Mouse (Mus musculus): ENCODE data around the gene Kcnq2. TPM values are rescaled to one million over a fixed set of nuclear protein-coding genes. Genes with fewer than 3 reads are reported as not detected.

Gene Kcnq2
- 2.1 and 2.6 TPM in 2 replicates for polyA plus RNA-seq (2014; fragmentation: Nextera tagmentation; extraction: Ambion mirVana)

DNA sequence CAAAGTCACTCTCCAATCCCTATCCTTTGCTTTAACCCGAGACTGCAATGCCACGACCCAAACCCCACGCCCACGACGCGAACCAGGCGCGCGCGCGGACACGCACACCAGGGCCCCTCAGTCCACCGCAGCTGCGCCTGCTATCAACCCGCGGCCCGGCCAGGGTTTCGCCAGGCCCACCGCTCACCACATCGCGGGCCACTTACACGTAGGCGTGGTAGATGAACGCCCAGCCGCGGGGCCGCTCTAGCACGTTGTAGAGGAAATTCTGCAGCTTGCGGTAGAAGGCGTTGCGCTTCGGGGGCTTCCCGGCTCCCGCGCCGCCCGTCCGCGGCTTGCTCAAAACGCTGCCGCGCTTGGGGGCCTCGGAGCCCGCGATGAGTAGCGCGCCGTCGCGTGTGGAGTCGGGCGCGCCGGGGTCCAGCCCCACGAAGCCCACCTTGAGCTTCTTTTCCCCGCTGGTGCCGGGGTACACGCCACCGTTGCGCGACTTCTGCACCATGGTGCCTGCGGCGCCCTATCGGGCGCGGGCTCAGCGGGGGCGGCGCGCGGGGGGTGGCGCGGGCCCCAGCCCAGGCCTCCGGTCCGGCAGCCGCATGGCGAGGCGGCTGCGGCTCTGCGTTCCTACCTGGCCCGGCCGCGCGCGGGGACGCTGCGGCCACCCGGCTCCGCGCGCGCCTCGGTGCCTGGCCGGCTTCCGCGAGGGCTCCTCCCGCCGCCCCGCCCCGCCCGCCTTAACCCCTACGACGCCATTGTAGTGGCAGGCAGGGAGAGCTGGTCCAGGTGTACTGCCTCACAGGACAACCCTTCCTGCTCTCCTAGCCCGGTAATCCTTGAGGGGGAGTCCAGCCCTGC lies at the start of gene Kcnq2:
Kcnq2 (minus strand) TSS at position 710 of the 855 bp plus-strand sequence.
- peaks cover 3% of the 10 kb centered on the region; the same call in 1 of the 2 replicates for H3K4me1 ChIP-seq (ENCODE audit: control insufficient read depth, insufficient read depth, low read length)
- peak within 1 kb of the TSS; percentile 75 for H3K4me2 ChIP-seq (ENCODE audit: low read depth, low read length)
- H3K27me3 ChIP-seq (replicated peaks; ENCODE audit: control insufficient read depth, insufficient read depth, low read length), result peaks cover 61% of the 10 kb centered on the region
- peak within 1 kb of the TSS; percentile 34; the same call in 1 of the 2 replicates for H3K9ac ChIP-seq (ENCODE audit: low read depth, low read length)
- no peak within 1 kb of the TSS for H3K27ac ChIP-seq (replicated peaks; ENCODE audit: low read depth, low read length)
- DNase-seq (ENCODE audit: low spot score), result no peak
- ATAC-seq (ENCODE audit: low read depth), result peak; percentile 55; the same call in 1 of the 2 replicates
- WGBS, result 1% methylated on average over 47 of the region's 104 CpGs
- no peaks in the 10 kb centered on the region for H3K9me3 ChIP-seq (ENCODE audit: control insufficient read depth, low read length)
- no peaks in the 10 kb centered on the region for H3K36me3 ChIP-seq (ENCODE audit: control insufficient read depth, insufficient read depth, low read length)
- H3K4me3 ChIP-seq (ENCODE audit: low read depth, low read length), result peak within 1 kb of the TSS; percentile 48

DNA sequence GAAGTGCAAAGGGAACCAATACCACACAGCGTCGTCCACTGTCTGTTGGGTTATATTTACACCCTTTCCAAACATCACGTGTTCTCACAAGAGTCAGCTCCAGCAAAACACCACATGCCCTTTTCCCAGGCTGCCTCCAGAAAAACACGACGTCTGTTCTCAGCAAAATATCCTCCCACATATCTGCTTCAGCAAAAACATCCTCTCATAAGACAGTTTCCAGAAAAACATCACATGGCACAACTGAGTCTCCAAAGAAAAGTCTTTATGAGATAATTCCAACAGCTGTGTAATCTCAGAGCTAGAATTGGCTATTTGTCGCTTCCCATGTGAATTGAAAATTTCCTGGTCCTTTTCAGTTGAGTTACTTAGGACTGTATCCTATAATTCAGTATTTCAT lies 45.8 kb upstream of the Kcnq2 start:
- H3K4me3 ChIP-seq (ENCODE audit: low read depth, low read length), result no peak overlapping the region
- H3K4me1 ChIP-seq (ENCODE audit: control insufficient read depth, insufficient read depth, low read length), result no peaks in the 10 kb centered on the region
- H3K9me3 ChIP-seq (ENCODE audit: control insufficient read depth, low read length), result no peaks in the 10 kb centered on the region
- H3K27ac ChIP-seq (replicated peaks; ENCODE audit: low read depth, low read length), result no peak overlapping the region
- ATAC-seq (ENCODE audit: low read depth), result no peak
- no peaks in the 10 kb centered on the region for H3K36me3 ChIP-seq (ENCODE audit: control insufficient read depth, insufficient read depth, low read length)
- H3K4me2 ChIP-seq (ENCODE audit: low read depth, low read length), result no peak overlapping the region
- H3K27me3 ChIP-seq (replicated peaks; ENCODE audit: control insufficient read depth, insufficient read depth, low read length), result no peaks in the 10 kb centered on the region
- DNase-seq (ENCODE audit: low spot score), result no peak
- H3K9ac ChIP-seq (ENCODE audit: low read depth, low read length), result no peak overlapping the region
- WGBS, result 76% methylated on average over 6 of the region's 6 CpGs

DNA sequence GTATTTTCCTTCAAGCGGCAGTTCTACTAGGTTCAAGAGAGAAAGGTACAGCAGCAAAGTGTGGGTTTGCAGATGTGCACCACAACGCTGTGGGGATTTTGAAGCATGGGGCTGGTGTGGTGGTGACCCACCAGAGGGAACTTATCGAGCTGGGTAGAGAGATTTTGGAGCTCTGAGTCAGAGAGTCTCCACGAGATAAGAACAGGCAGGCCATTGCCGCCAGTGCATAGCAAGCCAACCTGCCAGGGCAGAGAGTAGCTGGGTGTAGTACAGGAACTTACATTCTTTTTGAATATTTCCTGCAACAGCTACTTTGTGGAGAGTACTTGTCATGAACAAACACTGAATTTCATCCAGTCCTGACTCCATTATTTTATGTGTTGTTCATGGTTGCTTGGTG lies 43.4 kb upstream of the Kcnq2 start:
- DNase-seq (ENCODE audit: low spot score), result no peak
- 82% methylated on average over 5 of the region's 5 CpGs for WGBS
- H3K9ac ChIP-seq (ENCODE audit: low read depth, low read length), result no peak overlapping the region

DNA sequence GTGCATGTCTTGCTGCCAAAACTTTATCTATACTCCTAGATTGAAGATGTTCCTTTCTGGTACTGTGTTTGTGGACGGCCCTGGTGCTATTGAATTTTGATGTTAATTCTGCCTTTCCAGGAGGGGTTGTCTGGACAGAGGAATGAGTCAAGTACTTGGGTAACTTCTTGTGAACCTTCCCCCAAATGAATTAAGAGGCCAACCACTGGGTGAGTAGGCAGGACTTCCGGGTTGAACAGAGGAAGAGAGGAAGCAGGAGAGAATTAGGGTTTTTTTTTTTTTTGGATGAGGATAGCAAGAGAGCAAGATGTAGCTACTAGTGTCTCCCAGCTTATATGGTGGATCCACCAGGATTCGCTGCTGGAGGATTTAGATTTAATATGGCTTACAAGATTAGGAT lies 42.9 kb upstream of the Kcnq2 start:
- DNase-seq (ENCODE audit: low spot score), result no peak
- Histone ChIP-seq H3K4me1 (ENCODE audit: control insufficient read depth, insufficient read depth, low read length) (no peaks in the 10 kb centered on the region), H3K4me3 (ENCODE audit: low read depth, low read length) (no peak overlapping the region), H3K27ac (replicated peaks; ENCODE audit: low read depth, low read length) (no peak overlapping the region), H3K9ac (ENCODE audit: low read depth, low read length) (no peak overlapping the region), H3K27me3 (replicated peaks; ENCODE audit: control insufficient read depth, insufficient read depth, low read length) (no peaks in the 10 kb centered on the region), H3K36me3 (ENCODE audit: control insufficient read depth, insufficient read depth, low read length) (no peaks in the 10 kb centered on the region), H3K4me2 (ENCODE audit: low read depth, low read length) (no peak overlapping the region), H3K9me3 (ENCODE audit: control insufficient read depth, low read length) (no peaks in the 10 kb centered on the region)
- no peak for ATAC-seq (ENCODE audit: low read depth)
- WGBS, result 79% methylated on average over 3 of the region's 3 CpGs

More for the DNA sequence above, 43.4 kb upstream of the Kcnq2 start:
- Histone ChIP-seq H3K4me3 (ENCODE audit: low read depth, low read length) (no peak overlapping the region), H3K27ac (replicated peaks; ENCODE audit: low read depth, low read length) (no peak overlapping the region), H3K4me2 (ENCODE audit: low read depth, low read length) (no peak overlapping the region), H3K9me3 (ENCODE audit: control insufficient read depth, low read length) (no peaks in the 10 kb centered on the region), H3K27me3 (replicated peaks; ENCODE audit: control insufficient read depth, insufficient read depth, low read length) (no peaks in the 10 kb centered on the region), H3K36me3 (ENCODE audit: control insufficient read depth, insufficient read depth, low read length) (no peaks in the 10 kb centered on the region), H3K4me1 (ENCODE audit: control insufficient read depth, insufficient read depth, low read length) (no peaks in the 10 kb centered on the region)
- no peak for ATAC-seq (ENCODE audit: low read depth)

DNA sequence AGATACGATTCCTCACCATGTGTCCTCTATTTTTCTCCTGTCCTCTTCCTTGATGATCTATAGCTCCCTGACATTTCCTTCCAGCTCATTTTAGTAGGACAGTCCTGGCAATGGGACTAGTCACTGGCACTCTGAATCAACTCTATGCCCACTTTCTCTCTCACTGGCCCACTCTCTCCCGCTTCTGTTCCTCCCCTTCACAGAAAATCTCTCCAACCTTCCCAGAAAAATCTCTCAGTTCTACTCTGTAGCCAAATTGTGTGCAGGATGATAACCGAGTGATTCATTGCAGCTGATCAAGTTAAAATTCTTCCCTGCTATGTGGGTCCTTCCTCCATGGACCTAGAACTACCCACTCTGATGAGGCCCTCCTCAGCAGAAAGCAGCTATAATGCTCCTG lies 39.5 kb upstream of the Kcnq2 start:
- H3K27ac ChIP-seq (replicated peaks; ENCODE audit: low read depth, low read length), result no peak overlapping the region
- H3K4me1 ChIP-seq (ENCODE audit: control insufficient read depth, insufficient read depth, low read length), result no peaks in the 10 kb centered on the region
- DNase-seq (ENCODE audit: low spot score) (no peak), ATAC-seq (ENCODE audit: low read depth) (no peak)
- H3K27me3 ChIP-seq (replicated peaks; ENCODE audit: control insufficient read depth, insufficient read depth, low read length), result no peaks in the 10 kb centered on the region
- WGBS, result 83% methylated on average over 3 of the region's 3 CpGs
- H3K36me3 ChIP-seq (ENCODE audit: control insufficient read depth, insufficient read depth, low read length), result no peaks in the 10 kb centered on the region
- H3K9me3 ChIP-seq (ENCODE audit: control insufficient read depth, low read length), result no peaks in the 10 kb centered on the region
- H3K4me2 ChIP-seq (ENCODE audit: low read depth, low read length), result no peak overlapping the region
- H3K4me3 ChIP-seq (ENCODE audit: low read depth, low read length), result no peak overlapping the region
- H3K9ac ChIP-seq (ENCODE audit: low read depth, low read length), result no peak overlapping the region

DNA sequence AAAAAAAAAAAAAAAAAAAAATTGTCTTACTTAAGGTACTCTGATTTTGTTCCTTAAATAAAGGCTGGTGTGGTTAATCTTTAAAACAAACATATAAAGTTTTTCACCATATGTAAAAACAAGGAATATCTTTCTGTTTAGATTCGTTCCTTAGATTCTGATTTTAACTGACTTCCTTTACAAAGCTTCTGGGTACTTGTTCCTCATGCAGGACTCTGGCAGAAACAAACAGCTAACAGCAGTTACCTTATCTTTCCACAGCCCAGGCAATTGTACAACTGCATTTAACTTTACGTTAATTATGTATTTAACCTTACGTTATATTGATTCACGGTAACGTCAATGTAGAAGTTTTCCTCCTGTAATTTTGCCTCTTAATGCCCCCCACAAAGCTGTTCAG lies 31.4 kb upstream of the Kcnq2 start:
- 0 out of 2 replicates have a peak, but pooled peaks cover 7% of the 10 kb centered on the region for H3K27me3 ChIP-seq (replicated peaks; ENCODE audit: control insufficient read depth, insufficient read depth, low read length)
- H3K4me1 ChIP-seq (ENCODE audit: control insufficient read depth, insufficient read depth, low read length), result no peaks in the 10 kb centered on the region
- H3K4me3 ChIP-seq (ENCODE audit: low read depth, low read length), result no peak overlapping the region
- no peak for ATAC-seq (ENCODE audit: low read depth)
- WGBS, result 78% methylated on average over 5 of the region's 5 CpGs
- H3K9me3 ChIP-seq (ENCODE audit: control insufficient read depth, low read length), result no peaks in the 10 kb centered on the region
- no peak overlapping the region for H3K4me2 ChIP-seq (ENCODE audit: low read depth, low read length)
- H3K36me3 ChIP-seq (ENCODE audit: control insufficient read depth, insufficient read depth, low read length), result no peaks in the 10 kb centered on the region
- H3K9ac ChIP-seq (ENCODE audit: low read depth, low read length), result no peak overlapping the region
- no peak overlapping the region for H3K27ac ChIP-seq (replicated peaks; ENCODE audit: low read depth, low read length)
- no peak for DNase-seq (ENCODE audit: low spot score)

DNA sequence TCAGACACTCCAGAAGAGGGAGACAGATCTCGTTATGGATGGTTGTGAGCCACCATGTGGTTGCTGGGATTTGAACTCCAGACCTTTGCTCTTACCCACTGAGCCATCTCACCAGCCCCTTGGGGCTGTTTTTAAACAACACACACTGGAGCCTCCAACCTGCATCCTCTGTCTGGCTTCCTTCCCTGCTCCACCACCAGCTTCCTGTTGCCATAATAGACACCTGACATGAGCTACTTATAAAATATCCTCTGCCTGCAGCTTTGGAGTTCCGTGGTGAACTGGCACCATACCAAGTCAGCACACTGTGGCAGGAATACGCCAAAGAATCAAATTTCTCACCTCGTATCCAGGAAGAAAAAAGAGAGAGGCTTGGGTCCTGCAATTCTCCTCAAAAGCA lies 25.7 kb upstream of the Kcnq2 start:
- Histone ChIP-seq H3K4me1 (ENCODE audit: control insufficient read depth, insufficient read depth, low read length) (no peaks in the 10 kb centered on the region), H3K4me3 (ENCODE audit: low read depth, low read length) (no peak overlapping the region), H3K9me3 (ENCODE audit: control insufficient read depth, low read length) (no peaks in the 10 kb centered on the region), H3K27ac (replicated peaks; ENCODE audit: low read depth, low read length) (no peak overlapping the region), H3K4me2 (ENCODE audit: low read depth, low read length) (no peak overlapping the region), H3K9ac (ENCODE audit: low read depth, low read length) (no peak overlapping the region), H3K27me3 (replicated peaks; ENCODE audit: control insufficient read depth, insufficient read depth, low read length) (peaks cover 30% of the 10 kb centered on the region), H3K36me3 (ENCODE audit: control insufficient read depth, insufficient read depth, low read length) (no peaks in the 10 kb centered on the region)
- DNase-seq (ENCODE audit: low spot score), result no peak
- ATAC-seq (ENCODE audit: low read depth), result no peak
- 54% methylated on average over 4 of the region's 4 CpGs for WGBS

DNA sequence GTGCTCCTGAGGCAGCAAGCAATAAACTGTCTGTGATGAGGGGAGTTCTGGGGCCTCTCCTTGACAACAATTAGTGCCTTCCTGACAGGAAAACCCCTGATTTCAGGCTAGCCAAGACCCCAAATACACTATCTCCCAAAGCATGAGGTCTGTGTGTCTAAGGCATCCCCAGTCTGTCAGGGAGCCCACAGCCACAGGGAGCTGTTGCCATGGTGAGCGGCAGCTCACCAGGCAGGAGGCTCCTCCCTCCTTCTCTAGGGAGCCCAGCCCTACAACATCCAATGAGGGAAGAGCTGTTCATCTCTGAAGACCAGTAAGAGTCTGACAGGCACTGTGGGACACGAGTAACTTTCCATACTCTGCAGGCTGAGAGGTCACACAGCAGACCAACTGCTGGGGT lies 24.7 kb upstream of the Kcnq2 start:
- Histone ChIP-seq H3K4me2 (ENCODE audit: low read depth, low read length) (no peak overlapping the region), H3K4me1 (ENCODE audit: control insufficient read depth, insufficient read depth, low read length) (no peaks in the 10 kb centered on the region), H3K36me3 (ENCODE audit: control insufficient read depth, insufficient read depth, low read length) (no peaks in the 10 kb centered on the region), H3K9me3 (ENCODE audit: control insufficient read depth, low read length) (no peaks in the 10 kb centered on the region), H3K9ac (ENCODE audit: low read depth, low read length) (no peak overlapping the region), H3K27me3 (replicated peaks; ENCODE audit: control insufficient read depth, insufficient read depth, low read length) (peaks cover 37% of the 10 kb centered on the region), H3K4me3 (ENCODE audit: low read depth, low read length) (no peak overlapping the region), H3K27ac (replicated peaks; ENCODE audit: low read depth, low read length) (no peak overlapping the region)
- DNase-seq (ENCODE audit: low spot score) (peak; percentile 64), ATAC-seq (ENCODE audit: low read depth) (peak; percentile 83)
- 4% methylated on average over 2 of the region's 2 CpGs for WGBS

DNA sequence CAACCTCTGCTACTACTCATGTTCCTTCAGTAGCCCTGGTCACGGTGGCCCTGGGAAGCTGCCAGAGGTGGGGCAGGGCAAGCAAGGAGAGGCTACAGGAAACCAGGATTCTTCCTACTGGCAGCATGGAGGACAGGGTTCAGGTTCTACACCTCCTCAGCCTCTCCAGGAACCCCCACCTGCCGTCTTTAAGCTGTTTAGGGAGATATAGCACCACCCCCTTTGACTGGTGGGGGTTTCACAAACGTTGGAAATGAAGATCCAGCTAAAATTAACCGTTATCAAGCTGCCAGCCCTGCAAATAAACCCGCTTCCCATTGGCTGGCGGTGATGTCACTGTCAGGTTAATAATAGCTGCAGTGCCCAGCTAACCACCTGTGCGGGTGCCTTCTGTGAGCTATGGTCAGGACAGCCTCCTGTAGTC lies 24.0 kb upstream of the Kcnq2 start:
- DNase-seq (ENCODE audit: low spot score) (no peak), ATAC-seq (ENCODE audit: low read depth) (no peak)
- H3K9me3 ChIP-seq (ENCODE audit: control insufficient read depth, low read length), result no peaks in the 10 kb centered on the region
- no peak overlapping the region for H3K4me2 ChIP-seq (ENCODE audit: low read depth, low read length)
- H3K4me3 ChIP-seq (ENCODE audit: low read depth, low read length), result no peak overlapping the region
- WGBS, result 51% methylated on average over 7 of the region's 7 CpGs
- H3K27ac ChIP-seq (replicated peaks; ENCODE audit: low read depth, low read length), result no peak overlapping the region
- peaks cover 38% of the 10 kb centered on the region for H3K27me3 ChIP-seq (replicated peaks; ENCODE audit: control insufficient read depth, insufficient read depth, low read length)
- no peaks in the 10 kb centered on the region for H3K36me3 ChIP-seq (ENCODE audit: control insufficient read depth, insufficient read depth, low read length)
- H3K9ac ChIP-seq (ENCODE audit: low read depth, low read length), result no peak overlapping the region
- no peaks in the 10 kb centered on the region for H3K4me1 ChIP-seq (ENCODE audit: control insufficient read depth, insufficient read depth, low read length)

Measured in embryonic facial prominence, embryonic 14.5 days (tissue).